Mouse (Mus musculus) kidney, embryonic 15.5 days (tissue): ENCODE measurements around the gene Aoc1. TPM values are rescaled to one million over a fixed set of nuclear protein-coding genes. Genes with fewer than 3 reads are reported as not detected.
"Not testable (repeated sequence)": the region's sequence is repeated elsewhere in the genome, so short reads cannot be mapped to it uniquely, and the experiment has no call there.

Source experiments
- ATAC-seq: fragments of 200-750 bp; cut with Nextera tagmentation; replicated peaks from 2 replicates; pipeline ENCODE4 v1.8.0; 2017; ENCODE audit warnings: moderate TSS enrichment; ENCODE audit not compliant: low FRiP score
- H3K27ac ChIP-seq: fragments of 300-500 bp; sonication (generic); 2 replicates; pipeline ENCODE4 v1.5.1; 2015; ENCODE audit warnings: mild to moderate bottlenecking, inconsistent platforms
- H3K27me3 ChIP-seq: fragments of 300-500 bp; sonication (generic); 2 replicates; pipeline ENCODE4 v1.6.1; 2015; ENCODE audit warnings: inconsistent platforms
- H3K36me3 ChIP-seq: fragments of 300-500 bp; sonication (generic); 2 replicates; pipeline ENCODE4 v1.6.1; 2015; ENCODE audit warnings: inconsistent platforms
- H3K4me1 ChIP-seq: fragments of 300-500 bp; sonication (generic); 2 replicates; pipeline ENCODE4 v1.6.1; 2015; ENCODE audit warnings: inconsistent platforms
- H3K4me2 ChIP-seq: fragments of 300-500 bp; sonication (generic); 2 replicates; pipeline ENCODE4 v1.6.1; 2015; ENCODE audit warnings: moderate library complexity, mild to moderate bottlenecking, inconsistent platforms
- H3K4me3 ChIP-seq: fragments of 300-500 bp; sonication (generic); replicated peaks from 2 replicates; pipeline ENCODE4 v1.5.1; 2015; ENCODE audit warnings: mild to moderate bottlenecking, inconsistent platforms
- H3K9ac ChIP-seq: fragments of 300-500 bp; sonication (generic); 2 replicates; pipeline ENCODE4 v1.6.1; 2015; ENCODE audit warnings: mild to moderate bottlenecking, inconsistent platforms
- H3K9me3 ChIP-seq: fragments of 300-500 bp; sonication (generic); replicated peaks from 2 replicates; pipeline ENCODE4 v1.6.1; 2016; ENCODE audit warnings: inconsistent platforms
- WGBS: fragments of 180-500 bp; shearing (Covaris S2); methylation state at CpG from one replicate; pipeline ENCODE4 v1.1.7; 2015; ENCODE audit warnings: mixed read lengths; 5-methylcytosine and 5-hydroxymethylcytosine counted together
- polyA plus RNA-seq: library from polyadenylated mRNA; unstranded; fragments of >200 nt; fragmentation: Nextera tagmentation; extraction: Ambion mirVana; gene quantifications from 2 replicates; pipeline ENCODE4 v1.2.1, GENCODE M21; 2015

Aoc1 gene
- polyA plus RNA-seq, 1 experiment from 2014 or later, result 2.6 TPM

DNA sequence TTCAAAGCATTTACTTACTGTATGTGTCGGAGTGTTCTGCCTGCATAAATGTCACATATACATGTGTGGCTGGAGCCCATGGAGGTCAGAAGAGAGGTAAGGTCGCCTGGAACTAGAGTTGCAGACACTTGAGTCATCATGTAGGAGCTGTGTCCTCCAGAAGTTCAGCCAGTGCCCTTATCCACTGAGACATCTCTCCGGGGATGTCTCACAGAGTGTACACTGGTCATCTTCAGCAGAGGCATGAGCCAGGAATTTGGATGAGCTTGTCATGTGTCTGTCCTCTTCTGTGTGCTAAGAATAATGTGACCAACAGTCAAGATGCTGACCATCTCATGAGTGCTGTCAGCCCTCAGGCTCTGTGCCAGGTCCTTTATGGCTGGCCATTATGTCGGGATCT, 9.9 kb upstream of the Aoc1 start:
- no peak for ATAC-seq
- peaks cover 34% of the 10 kb centered on the region for H3K4me1 ChIP-seq
- no peak overlapping the region for H3K27ac ChIP-seq
- no peak overlapping the region for H3K4me2 ChIP-seq
- no peaks in the 10 kb centered on the region for H3K36me3 ChIP-seq
- 80% methylated on average over 4 of the region's 4 CpGs for WGBS
- H3K9ac ChIP-seq, result no peak overlapping the region
- H3K4me3 ChIP-seq, result no peak overlapping the region
- no peaks in the 10 kb centered on the region for H3K27me3 ChIP-seq
- H3K9me3 ChIP-seq, result no peaks in the 10 kb centered on the region

GRCm38 (mm10) chr6:48863488-48863887, 9.2 kb upstream of the Aoc1 start:
- peaks cover 34% of the 10 kb centered on the region for H3K4me1 ChIP-seq

GRCm38 (mm10) chr6:48864181-48864580, 8.5 kb upstream of the Aoc1 start:
- no peak overlapping the region for H3K4me2 ChIP-seq
- 0 out of 2 replicates have a peak overlapping the region, but pooled peaks have one; percentile 91 for H3K27ac ChIP-seq
- H3K9me3 ChIP-seq, result no peaks in the 10 kb centered on the region
- H3K9ac ChIP-seq, result no peak overlapping the region
- no peaks in the 10 kb centered on the region for H3K27me3 ChIP-seq
- peaks cover 34% of the 10 kb centered on the region for H3K4me1 ChIP-seq
- 43% methylated on average over 3 of the region's 3 CpGs for WGBS
- no peak overlapping the region for H3K4me3 ChIP-seq
- no peaks in the 10 kb centered on the region for H3K36me3 ChIP-seq
- ATAC-seq, result no peak

More at GRCm38 (mm10) chr6:48863488-48863887, 9.2 kb upstream of the Aoc1 start:
- Histone ChIP-seq H3K4me2 (no peak overlapping the region), H3K27ac (no peak overlapping the region), H3K4me3 (no peak overlapping the region), H3K36me3 (no peaks in the 10 kb centered on the region), H3K27me3 (no peaks in the 10 kb centered on the region), H3K9ac (no peak overlapping the region), H3K9me3 (no peaks in the 10 kb centered on the region)
- 83% methylated on average over 7 of the region's 7 CpGs for WGBS
- ATAC-seq, result no peak

GRCm38 (mm10) chr6:48864723-48865122, 8.0 kb upstream of the Aoc1 start:
- WGBS, result 31% methylated on average over 3 of the region's 3 CpGs
- H3K4me2 ChIP-seq, result no peak overlapping the region
- ATAC-seq, result no peak

DNA sequence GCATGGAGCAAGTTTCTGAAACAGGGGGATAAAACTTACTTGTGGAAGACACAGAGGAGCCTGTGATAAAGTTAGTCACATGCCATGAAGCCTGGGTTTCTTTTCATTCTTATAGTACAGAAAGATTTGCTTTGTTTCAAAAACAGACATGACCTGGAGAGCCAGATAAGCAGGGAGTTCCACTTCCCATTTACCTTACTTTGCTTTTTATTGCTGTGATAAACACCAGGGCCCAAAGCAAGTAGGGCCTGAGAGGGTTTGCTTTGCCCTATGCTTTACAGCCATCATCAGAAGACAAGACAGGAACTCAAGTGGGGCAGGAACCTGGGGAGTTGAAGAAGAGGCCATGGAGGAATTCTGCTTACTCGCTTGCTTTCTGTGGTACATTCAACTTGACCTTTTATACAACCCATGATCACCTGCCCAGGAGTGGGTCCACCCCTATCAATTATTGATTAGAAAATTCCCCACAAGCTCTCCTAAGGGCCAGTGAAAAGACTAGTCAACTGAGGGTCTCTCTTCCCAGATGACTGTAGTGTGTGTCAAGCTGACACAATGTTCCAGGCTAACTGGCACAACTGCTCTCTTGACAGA, 7.4 kb upstream of the Aoc1 start:
- no peak overlapping the region for H3K4me2 ChIP-seq
- no peak overlapping the region for H3K9ac ChIP-seq
- 72% methylated on average over 1 of the region's 1 CpGs for WGBS
- peak overlapping the region; percentile 91 for H3K27ac ChIP-seq
- peaks cover 30% of the 10 kb centered on the region for H3K4me1 ChIP-seq
- no peaks in the 10 kb centered on the region for H3K9me3 ChIP-seq
- no peaks in the 10 kb centered on the region for H3K36me3 ChIP-seq
- no peaks in the 10 kb centered on the region for H3K27me3 ChIP-seq
- no peak for ATAC-seq
- no peak overlapping the region for H3K4me3 ChIP-seq

More at GRCm38 (mm10) chr6:48864723-48865122, 8.0 kb upstream of the Aoc1 start:
- peak overlapping the region; percentile 91 for H3K27ac ChIP-seq
- H3K4me1 ChIP-seq, result peaks cover 34% of the 10 kb centered on the region
- no peak overlapping the region for H3K9ac ChIP-seq
- H3K9me3 ChIP-seq, result no peaks in the 10 kb centered on the region
- no peaks in the 10 kb centered on the region for H3K36me3 ChIP-seq
- no peak overlapping the region for H3K4me3 ChIP-seq
- H3K27me3 ChIP-seq, result no peaks in the 10 kb centered on the region

DNA sequence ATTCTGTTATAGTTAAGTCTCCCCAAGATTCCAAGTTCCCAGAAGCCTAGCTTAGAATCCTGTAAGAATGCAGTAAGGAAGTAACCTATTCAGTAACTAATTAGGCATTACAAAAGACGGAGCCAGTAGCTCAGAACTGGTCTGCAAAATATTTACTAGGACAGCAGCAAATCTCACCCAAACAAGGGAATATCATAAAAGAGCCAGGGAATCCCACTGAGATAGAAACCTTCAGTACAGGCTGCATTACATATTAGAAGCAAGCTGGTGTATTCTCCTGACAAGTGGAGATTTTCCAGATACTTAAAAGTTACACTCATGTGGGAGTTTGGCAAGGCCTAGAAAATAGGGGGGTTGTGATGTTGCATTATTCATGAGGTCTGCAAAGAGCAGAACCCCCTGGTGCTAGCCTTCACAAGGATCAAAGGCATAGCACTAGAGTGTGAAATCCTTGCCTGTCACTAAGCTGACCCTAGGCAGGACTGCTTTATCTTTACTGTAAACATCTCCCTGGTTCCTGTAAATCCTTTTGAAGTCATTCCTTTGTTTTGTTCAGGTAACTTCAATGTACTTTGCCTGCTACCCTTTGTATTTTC, 6.2 kb upstream of the Aoc1 start:
- not testable (repeated sequence) for H3K9me3 ChIP-seq, H3K4me3 ChIP-seq, H3K4me2 ChIP-seq, H3K27me3 ChIP-seq, H3K36me3 ChIP-seq, H3K9ac ChIP-seq
- Histone ChIP-seq H3K27ac (peak overlapping the region; percentile 91), H3K4me1 (peaks cover 25% of the 10 kb centered on the region)
- 30% methylated on average over 1 of the region's 1 CpGs for WGBS
- ATAC-seq, result 0 out of 2 replicates have a peak, but pooled peaks have one; percentile 38

- H3K27ac ChIP-seq, result peak overlapping the region; percentile 91
- no peaks in the 10 kb centered on the region for H3K36me3 ChIP-seq
- ATAC-seq, result no peak; the same call in 1 of the 2 replicates
- no peaks in the 10 kb centered on the region for H3K27me3 ChIP-seq
- no peak overlapping the region for H3K4me2 ChIP-seq
- no peak overlapping the region for H3K9ac ChIP-seq
- H3K9me3 ChIP-seq, result no peaks in the 10 kb centered on the region
- WGBS, result 63% methylated on average over 4 of the region's 4 CpGs
- H3K4me3 ChIP-seq, result no peak overlapping the region
- peaks cover 20% of the 10 kb centered on the region for H3K4me1 ChIP-seq
Measured at GRCm38 (mm10) chr6:48867158-48867557, 5.5 kb upstream of the Aoc1 start.

DNA sequence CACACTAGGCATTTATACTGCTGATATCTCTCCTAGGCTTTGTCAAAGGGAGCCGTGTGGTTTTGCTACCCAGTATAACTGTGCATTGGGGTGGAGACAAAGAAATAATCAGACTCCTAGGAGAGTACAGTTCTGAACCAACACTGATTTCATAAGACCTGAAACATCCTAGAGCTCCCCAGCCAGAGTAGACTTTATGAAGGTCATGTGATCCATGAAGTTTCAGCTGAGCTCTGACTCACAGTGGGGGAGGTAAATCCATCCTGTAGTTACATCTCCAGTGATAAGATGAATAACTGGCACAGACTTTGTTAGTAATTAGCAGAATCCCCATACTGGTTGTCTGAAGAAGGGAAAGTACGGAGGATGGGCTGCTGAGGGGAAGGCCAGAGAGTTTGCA, 2.9 kb upstream of the Aoc1 start:
- no peak overlapping the region for H3K9ac ChIP-seq
- no peaks in the 10 kb centered on the region for H3K27me3 ChIP-seq
- H3K4me1 ChIP-seq, result peaks cover 9% of the 10 kb centered on the region
- no peak for ATAC-seq
- no peak overlapping the region for H3K4me3 ChIP-seq
- no peaks in the 10 kb centered on the region for H3K36me3 ChIP-seq
- 87% methylated on average over 2 of the region's 2 CpGs for WGBS
- no peaks in the 10 kb centered on the region for H3K9me3 ChIP-seq
- H3K4me2 ChIP-seq, result no peak overlapping the region
- no peak overlapping the region for H3K27ac ChIP-seq

GRCm38 (mm10) chr6:48874576-48874975, 1.9 kb downstream of the Aoc1 start:
- no peaks in the 10 kb centered on the region for H3K27me3 ChIP-seq
- no peak for ATAC-seq
- no peak overlapping the region for H3K4me3 ChIP-seq
- H3K9me3 ChIP-seq, result no peaks in the 10 kb centered on the region
- H3K9ac ChIP-seq, result no peak overlapping the region
- no peak overlapping the region for H3K4me2 ChIP-seq
- 75% methylated on average over 4 of the region's 4 CpGs for WGBS
- no peak overlapping the region for H3K27ac ChIP-seq
- no peaks in the 10 kb centered on the region for H3K36me3 ChIP-seq
- H3K4me1 ChIP-seq, result no peaks in the 10 kb centered on the region

DNA sequence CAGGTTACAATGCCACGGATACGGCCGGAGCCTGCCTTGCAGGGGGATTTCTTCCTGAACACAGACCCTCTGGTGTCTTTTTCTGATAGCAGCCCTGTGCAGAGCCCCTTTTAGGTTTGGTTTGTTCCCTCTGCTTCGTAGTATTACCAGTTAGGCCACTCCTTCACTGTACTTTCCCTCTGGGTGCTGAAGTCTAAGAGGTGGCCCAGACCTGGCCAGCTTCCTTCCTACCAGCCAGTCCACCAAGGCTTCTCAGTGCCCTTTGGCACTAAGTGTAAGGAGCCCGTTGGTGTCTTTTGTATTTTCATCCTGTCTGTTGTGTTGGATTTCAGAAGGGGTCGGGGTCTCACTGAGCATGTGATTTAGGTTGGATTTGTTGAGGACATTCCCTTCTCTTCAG, 2.8 kb downstream of the Aoc1 start:
- no peak overlapping the region for H3K27ac ChIP-seq
- H3K9ac ChIP-seq, result no peak overlapping the region
- no peak for ATAC-seq
- H3K9me3 ChIP-seq, result no peaks in the 10 kb centered on the region
- 85% methylated on average over 6 of the region's 6 CpGs for WGBS
- H3K27me3 ChIP-seq, result no peaks in the 10 kb centered on the region
- no peaks in the 10 kb centered on the region for H3K36me3 ChIP-seq
- no peak overlapping the region for H3K4me3 ChIP-seq
- no peaks in the 10 kb centered on the region for H3K4me1 ChIP-seq
- no peak overlapping the region for H3K4me2 ChIP-seq

DNA sequence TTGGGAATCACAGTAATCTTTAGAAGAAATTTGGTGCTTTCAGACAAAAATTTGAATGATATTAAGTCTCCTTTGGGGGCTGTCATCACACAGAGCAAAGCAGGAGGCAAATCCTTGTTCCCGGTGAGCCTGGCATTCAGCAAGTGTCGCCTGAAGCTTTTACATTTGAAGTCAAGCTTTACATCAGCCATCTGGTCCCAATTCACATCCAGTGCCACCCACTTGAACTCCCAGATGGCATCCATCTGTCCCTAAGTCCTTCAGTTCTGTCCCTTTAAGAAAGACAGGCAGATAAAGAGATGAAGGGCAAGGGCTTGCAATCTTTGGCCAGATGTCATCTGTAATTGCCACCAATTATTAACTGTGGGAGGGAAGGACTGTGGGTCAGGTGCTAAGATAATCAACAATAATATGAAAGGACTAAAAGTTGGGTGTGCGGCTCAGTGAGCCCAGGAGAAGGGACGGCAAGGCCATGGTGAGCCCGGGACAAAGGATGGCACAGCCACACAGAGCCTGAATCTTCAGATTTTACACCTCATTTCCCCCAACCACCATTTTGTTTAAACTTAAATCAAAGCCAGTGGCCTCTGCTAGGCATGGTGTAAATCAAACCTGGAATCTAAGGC, 3.9 kb downstream of the Aoc1 start:
- Histone ChIP-seq H3K27ac (no peak overlapping the region), H3K4me1 (no peaks in the 10 kb centered on the region), H3K4me3 (no peak overlapping the region), H3K9me3 (no peaks in the 10 kb centered on the region), H3K9ac (no peak overlapping the region), H3K36me3 (no peaks in the 10 kb centered on the region), H3K4me2 (no peak overlapping the region), H3K27me3 (no peaks in the 10 kb centered on the region)
- ATAC-seq, result no peak
- WGBS, result 53% methylated on average over 5 of the region's 5 CpGs

GRCm38 (mm10) chr6:48894203-48894602, 21.5 kb downstream of the Aoc1 start:
- Histone ChIP-seq H3K9ac (no peak overlapping the region), H3K4me3 (no peak overlapping the region), H3K27me3 (no peaks in the 10 kb centered on the region), H3K4me1 (peaks cover 10% of the 10 kb centered on the region), H3K36me3 (no peaks in the 10 kb centered on the region), H3K4me2 (no peak overlapping the region), H3K9me3 (0 out of 2 replicates have a peak, but pooled peaks cover 3% of the 10 kb centered on the region), H3K27ac (peak overlapping the region; percentile 94)
- WGBS, result 76% methylated on average over 4 of the region's 4 CpGs
- no peak for ATAC-seq
